Mouse (Mus musculus): ENCODE data around the gene Stx1a. TPM values are rescaled to one million over a fixed set of nuclear protein-coding genes. Genes with fewer than 3 reads are reported as not detected.
A peak's percentile ranks its signal among the peaks of the same experiment; 100 is the strongest.

Gene Stx1a
- total RNA-seq, 4 experiments from 2014 or later, result 4.9 to 15.9 (median 12.1) TPM

GRCm38 (mm10) chr5:135008671-135009589 is 14.4 kb upstream of the Stx1a start, which contains the start of gene Abhd11:
Gene Abhd11, plus strand, starts transcription at chr5:135009152.
- peak; percentile 99 for DNase-seq

GRCm38 (mm10) chr5:135009590-135010319 is 13.5 kb upstream of the Stx1a start:
- DNase-seq, result peak; percentile 89

- no peak for DNase-seq
These were observed 13.0 kb upstream of the Stx1a start for GRCm38 (mm10) chr5:135010320-135010709.

GRCm38 (mm10) chr5:135010841-135011743 is 12.2 kb upstream of the Stx1a start:
- DNase-seq, result no peak

GRCm38 (mm10) chr5:135011809-135012613 is 11.3 kb upstream of the Stx1a start:
- no peak for DNase-seq

- DNase-seq, result no peak
These were observed 10.4 kb upstream of the Stx1a start for GRCm38 (mm10) chr5:135012671-135013441.

GRCm38 (mm10) chr5:135015497-135015896 is 7.8 kb upstream of the Stx1a start:
- DNase-seq, result no peak

- DNase-seq, result no peak
These were observed 7.0 kb upstream of the Stx1a start for GRCm38 (mm10) chr5:135016224-135016759.

GRCm38 (mm10) chr5:135021814-135022213 is 1.5 kb upstream of the Stx1a start:
- no peak for DNase-seq

- DNase-seq, result no peak
These were observed 1.5 kb downstream of the Stx1a start for GRCm38 (mm10) chr5:135024665-135025224.

- DNase-seq, result no peak
These were observed 2.6 kb downstream of the Stx1a start for GRCm38 (mm10) chr5:135025899-135026298.

- DNase-seq, result peak; percentile 66
These were observed 5.9 kb downstream of the Stx1a start for GRCm38 (mm10) chr5:135029007-135029854.

- no peak for DNase-seq
These were observed 9.3 kb downstream of the Stx1a start for GRCm38 (mm10) chr5:135032581-135032980.

- no peak for DNase-seq
These were observed 11.3 kb downstream of the Stx1a start for GRCm38 (mm10) chr5:135034593-135034992.

- peak; percentile 64 for DNase-seq
These were observed 12.5 kb downstream of the Stx1a start for GRCm38 (mm10) chr5:135035608-135036359.

- no peak for DNase-seq
These were observed 14.7 kb downstream of the Stx1a start for GRCm38 (mm10) chr5:135037946-135038345.

GRCm38 (mm10) chr5:135039541-135039940 is 16.3 kb downstream of the Stx1a start:
- DNase-seq, result no peak

- DNase-seq, result no peak
These were observed 16.8 kb downstream of the Stx1a start for GRCm38 (mm10) chr5:135040059-135040458.
